Mouse (Mus musculus) limb, embryonic 14.5 days (tissue): ENCODE measurements around the gene Esp3. TPM values are rescaled to one million over a fixed set of nuclear protein-coding genes. Genes with fewer than 3 reads are reported as not detected.
"Not testable (repeated sequence)": the region's sequence is repeated elsewhere in the genome, so short reads cannot be mapped to it uniquely, and the experiment has no call there.

Source experiments
- ATAC-seq: fragments of 200-750 bp; cut with Nextera tagmentation; 2 replicates; pipeline ENCODE4 v1.8.0; 2017; ENCODE audit warnings: low read depth, moderate number of reproducible peaks, moderate TSS enrichment; ENCODE audit not compliant: low FRiP score
- DNase-seq: peaks from one replicate; pipeline ENCODE4 v3.0.0-alpha.2; 2015; ENCODE audit warnings: low spot score
- H3K27ac ChIP-seq: fragments of 300-500 bp; sonication (generic); replicated peaks from 2 replicates; pipeline ENCODE4 v1.5.1; 2014; ENCODE audit warnings: low read depth, mild to moderate bottlenecking, low read length, moderate library complexity, mixed read lengths
- H3K27me3 ChIP-seq: fragments of 300-500 bp; sonication (generic); 2 replicates; pipeline ENCODE4 v1.6.1; 2014; ENCODE audit warnings: low read length, mixed read lengths; ENCODE audit not compliant: control insufficient read depth, insufficient read depth
- H3K36me3 ChIP-seq: fragments of 300-500 bp; sonication (generic); 2 replicates; pipeline ENCODE4 v1.6.1; 2014; ENCODE audit warnings: mild to moderate bottlenecking, low read length, moderate library complexity, mixed read lengths; ENCODE audit not compliant: control insufficient read depth, insufficient read depth
- H3K4me1 ChIP-seq: fragments of 300-500 bp; sonication (generic); 2 replicates; pipeline ENCODE4 v1.6.1; 2014; ENCODE audit warnings: antibody characterized with exemption, low read length, mixed read lengths; ENCODE audit not compliant: control insufficient read depth, insufficient read depth
- H3K4me2 ChIP-seq: fragments of 300-500 bp; sonication (generic); replicated peaks from 2 replicates; pipeline ENCODE4 v1.6.1; 2014; ENCODE audit warnings: low read depth, mild to moderate bottlenecking, low read length, moderate library complexity; ENCODE audit not compliant: severe bottlenecking
- H3K4me3 ChIP-seq: fragments of 300-500 bp; sonication (generic); replicated peaks from 2 replicates; pipeline ENCODE4 v1.5.1; 2014; ENCODE audit warnings: low read length
- H3K9ac ChIP-seq: fragments of 300-500 bp; sonication (generic); 2 replicates; pipeline ENCODE4 v1.6.1; 2014; ENCODE audit warnings: mild to moderate bottlenecking, low read depth, low read length, moderate library complexity; ENCODE audit not compliant: severe bottlenecking
- H3K9me3 ChIP-seq: fragments of 300-500 bp; sonication (generic); 2 replicates; pipeline ENCODE4 v1.6.1; 2016; ENCODE audit warnings: low read length; ENCODE audit not compliant: control insufficient read depth
- POLR2A ChIP-seq: fragments of 200-500 bp; IDR thresholded peaks from 2 replicates; pipeline ENCODE4 v1.8.0; 2012; ENCODE audit warnings: inconsistent platforms, mild to moderate bottlenecking, moderate library complexity, borderline replicate concordance; ENCODE audit not compliant: insufficient read depth, insufficient read length; ENCODE audit errors: extremely low read depth
- WGBS: fragments of 180-500 bp; shearing (Covaris S2); extraction: QIAGEN DNeasy Blood & Tissue Kit; methylation state at CpG from one replicate; pipeline ENCODE4 v1.1.7; 2014; 5-methylcytosine and 5-hydroxymethylcytosine counted together
- polyA plus RNA-seq, 2 experiments: library from polyadenylated mRNA; depleted of rRNA in 1 of 2; stranded (reverse) in 1 of 2; unstranded in 1 of 2; fragments of >200 nt; fragmentation: Nextera tagmentation in 1 of 2; extraction: Ambion mirVana in 1 of 2; gene quantifications; 2 replicates each; pipeline versions ENCODE4 v1.2.1 to v1.2.3; 2012 to 2014

Gene Esp3
- polyA plus RNA-seq (2012; rRNA removed): not detected in 2 replicates
- not detected in 2 replicates for polyA plus RNA-seq (2014; fragmentation: Nextera tagmentation; extraction: Ambion mirVana)

DNA sequence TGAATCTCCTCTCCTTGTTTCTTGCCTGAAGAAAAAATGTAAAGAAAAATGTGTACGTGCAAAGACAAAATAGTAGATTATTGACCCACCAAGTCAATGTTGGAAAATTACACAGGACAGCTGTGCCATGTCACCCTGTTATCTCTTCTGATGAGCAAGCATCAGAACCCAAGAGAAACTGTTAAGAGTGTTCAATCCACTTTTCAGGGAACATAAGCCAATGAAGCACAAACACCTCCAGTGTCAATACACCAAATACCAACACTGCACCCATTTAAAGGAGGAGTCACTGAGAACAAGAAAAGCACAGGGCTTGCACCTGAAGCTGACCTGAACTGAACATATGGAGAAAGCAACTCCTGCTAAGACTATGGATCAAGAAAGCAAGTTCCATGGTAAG is at the start of gene Esp3:
Gene Esp3, plus strand, starts transcription at position 301 of the 400 bp plus-strand sequence.
- not testable (repeated sequence) for H3K27me3 ChIP-seq, H3K9ac ChIP-seq, H3K9me3 ChIP-seq, H3K4me1 ChIP-seq, DNase-seq, H3K4me3 ChIP-seq, H3K27ac ChIP-seq, ATAC-seq, H3K4me2 ChIP-seq, H3K36me3 ChIP-seq
- WGBS: 89% methylated on average over 1 of the region's 1 CpGs

- not testable (repeated sequence) for H3K36me3 ChIP-seq, H3K9ac ChIP-seq, H3K9me3 ChIP-seq, H3K4me2 ChIP-seq, H3K4me1 ChIP-seq, H3K4me3 ChIP-seq, H3K27ac ChIP-seq, DNase-seq, ATAC-seq, H3K27me3 ChIP-seq
- WGBS: 48% methylated on average over 6 of the region's 6 CpGs
These were observed 48.0 kb upstream of the Esp3 start for GRCm38 (mm10) chr17:40583906-40584305.

- H3K4me1 ChIP-seq: no peaks in the 10 kb centered on the region
- no peaks in the 10 kb centered on the region for H3K27me3 ChIP-seq
- no peaks in the 10 kb centered on the region for H3K36me3 ChIP-seq
- no peak for ATAC-seq
- H3K9me3 ChIP-seq: no peaks in the 10 kb centered on the region
- no peak for TF ChIP-seq POLR2A
- H3K9ac ChIP-seq: no peak overlapping the region
- H3K27ac ChIP-seq: no peak overlapping the region
- H3K4me3 ChIP-seq: no peak overlapping the region
- DNase-seq: no peak
- H3K4me2 ChIP-seq: no peak overlapping the region
These were observed 40.6 kb upstream of the Esp3 start for GRCm38 (mm10) chr17:40591297-40591696.

GRCm38 (mm10) chr17:40598294-40598693 is 33.6 kb upstream of the Esp3 start, which contains the start of gene Esp4:
Esp4 (plus strand) TSS chr17:40598594.
- Histone ChIP-seq H3K27me3 (no peaks in the 10 kb centered on the region), H3K36me3 (no peaks in the 10 kb centered on the region), H3K27ac (no peak within 1 kb of the TSS), H3K4me2 (no peak within 1 kb of the TSS), H3K4me3 (no peak within 1 kb of the TSS), H3K9ac (no peak within 1 kb of the TSS), H3K9me3 (no peaks in the 10 kb centered on the region), H3K4me1 (no peaks in the 10 kb centered on the region)
- no peak for TF ChIP-seq POLR2A
- no peak for ATAC-seq
- DNase-seq: no peak

DNA sequence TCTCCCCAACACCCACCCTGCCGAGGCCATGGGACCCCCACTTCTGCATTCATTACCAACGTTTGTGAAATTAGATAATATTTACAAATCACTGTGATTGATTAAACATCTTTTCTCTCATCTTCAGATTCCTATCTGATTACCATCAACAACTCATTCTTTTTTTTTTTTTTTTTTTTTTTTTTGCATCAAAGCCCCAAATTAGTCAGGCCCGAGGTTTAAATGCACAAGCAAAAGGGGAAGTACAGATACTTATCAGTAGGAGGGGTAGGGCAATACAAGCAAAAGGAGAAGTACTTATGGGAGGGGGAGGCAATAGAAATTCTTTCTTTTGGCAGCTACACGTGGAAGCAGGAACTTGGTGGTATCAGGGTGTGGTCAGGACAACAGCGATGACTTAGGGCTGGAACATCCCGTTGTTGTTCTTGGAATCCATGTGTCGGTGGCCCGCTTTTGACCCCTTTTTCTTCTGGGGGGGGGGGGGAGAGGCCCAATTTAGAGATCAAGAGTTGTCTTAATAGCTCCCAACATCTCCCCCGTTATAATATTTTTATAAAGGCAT is 30.3 kb downstream of the Esp3 start:
- not testable (repeated sequence) for H3K4me2 ChIP-seq, H3K36me3 ChIP-seq, H3K27ac ChIP-seq, H3K4me1 ChIP-seq, H3K9ac ChIP-seq, H3K27me3 ChIP-seq, H3K4me3 ChIP-seq, ATAC-seq, DNase-seq, H3K9me3 ChIP-seq
- 78% methylated on average over 9 of the region's 9 CpGs for WGBS

DNA sequence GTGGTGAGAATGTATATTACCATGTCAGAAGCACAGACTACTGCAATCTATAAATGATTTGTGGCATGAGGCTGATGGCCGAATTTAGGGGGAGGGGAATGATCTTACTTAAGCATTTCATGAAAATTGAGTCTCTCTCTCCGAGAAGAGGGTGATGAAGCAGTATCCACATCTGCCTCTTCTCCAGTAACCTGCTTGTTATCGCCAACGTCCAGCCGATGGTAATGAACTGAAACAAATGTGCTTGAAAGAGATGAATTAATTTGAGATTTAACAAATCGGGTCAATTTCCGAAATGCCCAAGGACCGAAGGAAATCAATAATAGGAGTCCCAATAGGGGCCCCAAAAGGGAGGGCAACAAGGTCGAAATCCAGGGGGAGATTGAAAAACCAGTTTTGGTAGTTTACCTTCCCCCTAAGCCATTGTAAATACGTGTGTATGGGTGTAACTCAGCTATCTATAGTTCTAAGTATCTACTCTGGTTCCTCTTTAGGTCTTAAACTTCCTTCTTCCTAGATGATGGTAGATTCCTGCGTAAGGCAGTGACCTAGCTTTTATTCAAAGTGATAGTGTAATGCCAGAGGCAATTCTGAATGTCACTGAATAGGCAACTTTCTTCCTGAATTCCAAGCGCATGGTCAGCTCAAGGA is 31.4 kb downstream of the Esp3 start:
- DNase-seq, H3K4me3 ChIP-seq, H3K9ac ChIP-seq, H3K27ac ChIP-seq, H3K27me3 ChIP-seq, H3K4me1 ChIP-seq, ATAC-seq, H3K4me2 ChIP-seq, H3K36me3 ChIP-seq, H3K9me3 ChIP-seq: not testable (repeated sequence)
- 90% methylated on average over 12 of the region's 12 CpGs for whole genome bisulfite sequencing

Other genes with a start within 250 kb of the Esp3 start
- not detected in 2 replicates for gene Esp8, start 112.1 kb upstream of the Esp3 start, polyA plus RNA-seq (2012; rRNA removed)
- not detected in 2 replicates for gene Esp8, start 112.1 kb upstream of the Esp3 start, polyA plus RNA-seq (2014; fragmentation: Nextera tagmentation; extraction: Ambion mirVana)
- gene Esp6, start 70.6 kb upstream of the Esp3 start, polyA plus RNA-seq (2012; rRNA removed): not detected in 2 replicates
- not detected in 2 replicates for gene Esp6, start 70.6 kb upstream of the Esp3 start, polyA plus RNA-seq (2014; fragmentation: Nextera tagmentation; extraction: Ambion mirVana)
- not detected in 2 replicates for gene Esp4, start 33.5 kb upstream of the Esp3 start, polyA plus RNA-seq (2012; rRNA removed)
- gene Esp4, start 33.5 kb upstream of the Esp3 start, polyA plus RNA-seq (2014; fragmentation: Nextera tagmentation; extraction: Ambion mirVana): not detected in 2 replicates
- not detected in 2 replicates for gene Esp1, start 95.0 kb downstream of the Esp3 start, polyA plus RNA-seq (2012; rRNA removed)
- not detected in 2 replicates for gene Esp1, start 95.0 kb downstream of the Esp3 start, polyA plus RNA-seq (2014; fragmentation: Nextera tagmentation; extraction: Ambion mirVana)
- 0.04 TPM in 1 of 2 replicates, not detected in the other for gene Crisp2, start 174.9 kb downstream of the Esp3 start, polyA plus RNA-seq (2012; rRNA removed)
- not detected in 2 replicates for gene Crisp2, start 174.9 kb downstream of the Esp3 start, polyA plus RNA-seq (2014; fragmentation: Nextera tagmentation; extraction: Ambion mirVana)
- 0.28 and 0.31 TPM in 2 replicates for gene Rhag, start 179.1 kb downstream of the Esp3 start, polyA plus RNA-seq (2012; rRNA removed)
- gene Rhag, start 179.1 kb downstream of the Esp3 start, polyA plus RNA-seq (2014; fragmentation: Nextera tagmentation; extraction: Ambion mirVana): 0.46 and 0.48 TPM in 2 replicates
- gene 9130008F23Rik, start 248.5 kb downstream of the Esp3 start, polyA plus RNA-seq (2012; rRNA removed): 2.7 and 3.0 TPM in 2 replicates
- 1.8 and 1.9 TPM in 2 replicates for gene 9130008F23Rik, start 248.5 kb downstream of the Esp3 start, polyA plus RNA-seq (2014; fragmentation: Nextera tagmentation; extraction: Ambion mirVana)